Mouse (Mus musculus): ENCODE measurements around the gene Cipc.
A peak's percentile ranks its signal among the peaks of the same experiment; 100 is the strongest.

Cipc gene

DNA sequence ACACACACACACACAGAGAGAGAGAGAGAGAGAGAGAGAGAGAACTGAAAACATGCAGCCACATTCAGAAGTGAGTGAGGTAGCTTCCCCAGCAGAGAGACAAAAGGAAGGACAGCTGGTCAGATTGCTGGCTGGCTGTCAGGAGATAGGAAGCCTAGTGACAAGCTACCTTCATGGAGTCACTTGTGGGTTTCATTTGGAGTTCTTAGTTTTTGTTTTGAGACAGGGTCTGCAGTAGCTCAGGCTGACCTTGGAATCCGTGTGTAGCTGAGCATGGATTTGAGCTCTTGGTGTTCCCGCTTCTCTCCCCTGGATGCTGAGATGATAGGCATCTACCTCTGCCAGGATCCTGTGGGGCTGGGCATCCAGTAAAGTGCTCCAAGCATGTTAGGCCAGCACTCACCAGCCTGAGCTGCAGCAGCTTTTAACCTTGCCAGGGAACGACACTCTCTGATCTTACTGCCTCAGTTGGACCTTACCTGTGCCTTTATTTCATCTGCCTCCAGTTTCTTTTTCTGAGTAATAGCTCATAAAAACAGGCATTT lies 14.0 kb downstream of the Cipc start:
- no peak for DNase-seq (ENCODE audit: low spot score)

DNA sequence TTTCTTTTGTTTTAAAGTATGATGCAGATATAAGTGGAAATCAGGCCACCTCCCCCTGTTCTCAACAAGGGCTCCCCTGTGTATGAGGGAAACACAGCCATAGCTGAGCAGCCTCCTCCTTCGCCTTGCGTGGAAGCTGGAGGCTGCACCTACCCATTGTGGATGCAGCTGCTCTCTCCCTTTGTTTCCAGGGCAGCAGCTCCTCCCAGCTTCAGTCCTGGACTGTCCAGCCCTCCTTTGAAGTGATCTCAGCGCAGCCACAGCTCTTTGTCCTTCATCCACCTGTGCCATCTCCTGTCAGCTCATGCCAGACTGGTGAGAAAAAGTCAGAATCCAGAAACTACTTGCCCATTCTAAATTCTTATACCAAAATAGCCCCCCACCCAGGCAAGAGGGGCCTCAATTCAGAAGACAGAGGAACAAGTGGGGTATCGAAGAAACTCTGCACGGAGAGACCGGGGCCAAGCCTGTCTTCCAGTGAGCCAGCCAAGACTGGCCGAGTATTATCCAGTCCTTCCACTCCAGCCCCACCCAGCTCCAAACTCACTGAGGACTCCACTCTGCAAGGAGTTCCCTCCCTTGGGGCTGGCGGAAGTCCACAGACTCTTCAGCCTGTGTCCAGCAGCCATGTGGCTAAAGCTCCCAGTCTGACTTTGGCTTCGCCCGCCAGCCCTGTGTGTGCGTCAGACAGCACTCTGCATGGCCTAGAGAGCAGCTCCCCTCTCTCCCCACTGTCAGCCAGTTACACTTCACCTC lies 14.9 kb downstream of the Cipc start:
- DNase-seq (ENCODE audit: low spot score): no peak

- no peak for DNase-seq (ENCODE audit: low spot score)
Observed at GRCm38 (mm10) chr12:86964278-86965057, 17.6 kb downstream of the Cipc start.

GRCm38 (mm10) chr12:86965237-86965799 lies 18.5 kb downstream of the Cipc start:
- DNase-seq (ENCODE audit: low spot score): no peak

- no peak for DNase-seq (ENCODE audit: low spot score)
Observed at GRCm38 (mm10) chr12:86968468-86969219, 21.8 kb downstream of the Cipc start.

- no peak for DNase-seq (ENCODE audit: low spot score)
Observed at GRCm38 (mm10) chr12:86969220-86969601, 22.4 kb downstream of the Cipc start.

DNA sequence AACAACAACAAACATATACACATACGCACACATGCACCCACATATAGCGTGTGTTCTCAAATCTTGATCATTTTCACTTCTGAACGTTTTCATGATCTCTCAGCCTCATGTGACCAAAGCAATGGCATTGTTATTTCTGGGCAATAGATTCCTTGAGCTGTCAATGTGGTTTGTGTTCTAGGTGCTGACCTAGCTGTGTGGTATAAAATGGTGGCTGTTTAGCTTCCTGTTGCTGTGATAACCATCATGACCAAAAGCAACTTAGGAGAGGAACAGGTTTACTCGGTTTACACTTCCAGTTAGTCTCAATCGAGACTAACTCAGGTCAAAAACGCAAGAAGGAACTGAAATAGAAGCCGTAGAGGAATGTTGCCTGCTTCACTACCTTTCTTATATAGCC lies 24.2 kb downstream of the Cipc start:
- DNase-seq (ENCODE audit: low spot score): no peak

DNA sequence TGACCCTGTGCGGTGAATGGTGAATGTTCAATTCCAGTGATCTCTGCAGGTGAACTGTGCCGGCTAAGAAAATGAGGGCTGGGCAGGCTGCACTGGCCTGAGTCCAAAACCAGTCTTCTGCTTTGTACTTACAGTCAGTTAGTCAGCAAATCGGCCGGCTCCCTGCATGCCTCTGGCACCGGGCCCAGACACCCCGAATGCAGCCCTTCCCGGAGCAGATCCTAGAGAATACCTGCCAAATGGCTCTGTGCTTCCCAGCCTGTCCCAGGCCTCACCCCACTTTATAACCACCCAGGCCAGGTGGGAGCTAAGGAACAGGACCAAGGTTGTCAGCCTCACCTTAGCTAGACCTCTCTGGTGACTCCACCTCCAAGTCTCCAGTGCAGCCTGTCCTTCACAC lies 26.4 kb downstream of the Cipc start:
- no peak for DNase-seq (ENCODE audit: low spot score)

DNA sequence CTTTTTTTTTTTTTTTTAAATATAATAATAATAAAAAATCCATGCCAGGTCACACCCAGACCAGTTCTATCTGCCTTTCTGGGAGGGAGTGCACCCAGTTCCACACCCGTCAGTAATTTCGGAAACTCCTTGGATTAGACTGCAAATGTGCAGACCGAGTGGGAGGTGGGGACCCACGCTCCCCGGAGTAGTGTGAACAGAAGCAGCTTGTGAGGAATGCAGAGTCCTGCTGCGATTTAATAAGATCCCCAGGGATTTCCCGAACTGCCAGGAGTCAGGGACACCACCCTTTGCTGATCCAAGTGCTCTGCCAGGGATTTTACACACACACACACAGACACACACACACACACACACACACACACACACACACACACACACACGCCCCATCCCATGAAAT lies 26.9 kb downstream of the Cipc start:
- no peak for DNase-seq (ENCODE audit: low spot score)

DNA sequence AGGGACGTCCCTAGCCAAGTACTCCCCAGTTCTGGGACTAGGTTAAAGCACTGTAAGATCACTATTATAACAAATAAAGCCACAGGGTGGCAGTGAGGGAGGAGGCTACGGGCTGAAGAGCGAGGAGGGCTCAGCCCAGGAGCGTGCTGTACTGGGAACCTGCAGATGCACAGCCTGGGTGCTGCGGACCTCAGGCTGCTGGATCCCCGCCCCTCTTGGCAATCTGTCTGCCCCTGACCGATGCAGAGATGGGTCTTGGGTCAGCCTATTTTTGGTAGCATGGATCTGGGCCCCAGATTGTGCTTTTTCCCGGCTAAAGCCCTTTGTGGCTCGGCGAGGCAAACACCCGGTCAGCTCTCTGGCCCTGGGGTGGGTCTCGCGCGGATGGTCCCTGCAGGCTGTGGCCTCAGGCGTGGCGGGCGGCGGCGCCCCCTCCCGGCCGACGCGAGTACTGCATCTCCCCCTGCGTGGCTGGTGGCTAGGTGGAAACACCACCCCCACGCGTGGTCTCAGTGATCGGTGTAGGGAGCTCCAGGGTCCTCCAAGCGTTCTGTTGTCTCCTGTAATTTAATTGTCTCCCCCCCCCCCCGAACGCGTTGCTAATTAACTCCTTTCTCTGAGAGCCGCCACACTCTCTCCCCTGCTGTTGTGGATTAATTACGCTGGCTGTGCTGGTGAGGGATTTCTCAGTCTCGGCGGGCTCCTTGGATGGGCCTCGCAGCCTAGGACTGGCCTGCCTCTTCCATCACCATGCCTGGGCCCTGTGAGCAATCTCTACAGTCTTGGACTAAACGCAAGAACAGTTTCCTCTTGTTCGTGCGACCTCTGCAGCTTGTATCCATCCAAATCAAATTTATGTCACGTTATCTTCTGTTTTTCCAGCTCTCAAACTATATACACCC lies 27.8 kb downstream of the Cipc start:
- peak; percentile 64 for DNase-seq (ENCODE audit: low spot score)

- no peak for DNase-seq (ENCODE audit: low spot score)
Observed at GRCm38 (mm10) chr12:86975761-86976160, 28.9 kb downstream of the Cipc start.

- DNase-seq (ENCODE audit: low spot score): no peak
Observed at GRCm38 (mm10) chr12:86976511-86977168, 29.8 kb downstream of the Cipc start.

- no peak for DNase-seq (ENCODE audit: low spot score)
Observed at GRCm38 (mm10) chr12:86977833-86978232, 31.0 kb downstream of the Cipc start.

GRCm38 (mm10) chr12:86981180-86981579 lies 34.3 kb downstream of the Cipc start:
- no peak for DNase-seq (ENCODE audit: low spot score)

GRCm38 (mm10) chr12:86983470-86984193 lies 36.8 kb downstream of the Cipc start:
- peak; percentile 18 for DNase-seq (ENCODE audit: low spot score)

GRCm38 (mm10) chr12:86984194-86984555 lies 37.3 kb downstream of the Cipc start:
- DNase-seq (ENCODE audit: low spot score): no peak

DNA sequence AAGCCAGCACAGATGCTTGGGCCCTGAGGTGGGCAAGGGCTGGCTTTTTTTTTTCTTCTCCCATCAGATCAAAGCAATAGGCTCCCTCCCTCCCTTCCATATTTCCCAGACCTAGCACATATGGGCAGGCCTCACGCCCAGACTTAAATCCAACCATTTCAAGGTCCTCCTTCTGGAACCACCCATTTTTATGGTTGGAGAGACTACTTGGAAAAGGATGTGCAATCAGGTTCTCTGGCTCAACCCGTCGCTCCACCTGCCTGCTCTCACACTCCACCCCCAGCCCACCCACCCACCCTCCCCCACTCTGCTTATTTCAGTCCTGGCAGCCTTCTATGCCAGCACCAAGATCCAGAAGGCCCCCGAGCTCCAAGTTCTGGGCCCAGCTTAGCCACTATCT lies 39.7 kb downstream of the Cipc start:
- no peak for DNase-seq (ENCODE audit: low spot score)

DNA sequence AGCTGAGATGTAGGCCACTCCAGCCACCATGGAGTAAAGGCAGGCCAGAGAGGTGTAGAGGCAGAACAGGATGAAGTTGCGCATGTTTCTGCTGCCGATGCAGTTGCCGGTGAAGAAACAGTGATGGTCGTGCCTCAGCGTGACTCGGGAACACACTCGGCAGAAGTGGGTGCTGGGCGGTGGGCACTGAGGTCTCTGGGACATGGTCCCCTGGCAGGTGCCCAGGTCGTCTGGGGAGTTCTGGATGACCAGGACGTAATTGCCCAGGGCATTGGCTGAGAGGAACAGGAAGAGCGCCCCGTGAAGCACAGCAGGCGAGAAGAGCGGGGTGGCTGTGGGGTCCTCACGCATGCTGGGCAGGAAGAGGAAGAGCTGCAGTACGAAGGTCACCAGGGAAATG lies 41.4 kb downstream of the Cipc start:
- no peak for DNase-seq (ENCODE audit: low spot score)

- no peak for DNase-seq (ENCODE audit: low spot score)
Observed at GRCm38 (mm10) chr12:86989378-86989777, 42.5 kb downstream of the Cipc start.
